Comparison of ENCODE assay signal across 24 mouse cellular contexts in genomic region chr13:108860737-108861136, GRCm38 (mm10).
DNase-seq lines count a peak whose midpoint lies in the region; ATAC-seq lines count a peak whose summit lies in the region.
"Had no signal": no experiment of that assay in that cellular context is flagged by ENCODE, and none has a peak within 500 bp of the region (broad histone marks: within the 10 kb centered on the region; RNA-seq: fewer than 3 reads in every experiment).

No protein-coding gene starts in this region.

- DNase-seq in embryo, embryonic 10 days (ENCODE audit: low spot score): peak; percentile 21
- no peak for DNase-seq in embryo, embryonic 9.5 days (ENCODE audit: extremely low spot score)
- DNase-seq in layer of hippocampus, adult 9-11 months: peak; percentile 43
- DNase-seq in layer of hippocampus, postnatal 25 days (ENCODE audit: extremely low spot score in 1 of 2, low spot score in 1 of 2): no peak
- peak; percentile 7 for DNase-seq in Muller cell, postnatal 12 days (ENCODE audit: inconsistent ontology term)
- DNase-seq in gastrocnemius, postnatal 25 days: no peak
- DNase-seq: adrenal gland, postnatal 36 days; cerebellum, adult 11 months; cerebellum, postnatal 10 days; gastrocnemius, postnatal 10 days; heart, adult 18-20 months; heart, postnatal 10 days; kidney, postnatal 25 days; left cerebral cortex, postnatal 4 days; lung, embryonic 14.5 days; midbrain, embryonic 14.5 days; right cerebral cortex, postnatal 4 days; thymus, postnatal 4 days had no signal

- ATAC-seq in granulocyte monocyte progenitor cell, adult 5-6 weeks (replicated peaks; ENCODE audit: poor library complexity, severe bottlenecking): 0 out of 2 replicates have a peak, but pooled peaks have one; percentile 23
- ATAC-seq: CD4-positive, CD25-positive, alpha-beta regulatory T cell, adult 4 months; forebrain, embryonic 13.5 days; hindbrain, postnatal 0 days; intestine, embryonic 16.5 days; Patski had no signal

Comparison
In these comparisons a context has a peak if more than half of its experiments do, and no peak if none do; other contexts are left out.
1. DNase-seq: peak in embryo, embryonic 10 days (single experiment), layer of hippocampus, adult 9-11 months (single experiment) and Muller cell, postnatal 12 days (single experiment); none in embryo, embryonic 9.5 days (single experiment), layer of hippocampus, postnatal 25 days (0 of 2) and gastrocnemius, postnatal 25 days (single experiment).